Mouse (Mus musculus): ENCODE data around the gene Serpina11. TPM values are rescaled to one million over a fixed set of nuclear protein-coding genes. Genes with fewer than 3 reads are reported as not detected.
"Not testable (repeated sequence)": the region's sequence is repeated elsewhere in the genome, so short reads cannot be mapped to it uniquely, and the experiment has no call there.

Serpina11 gene
- total RNA-seq, 2 experiments from 2014 or later: not detected

DNA sequence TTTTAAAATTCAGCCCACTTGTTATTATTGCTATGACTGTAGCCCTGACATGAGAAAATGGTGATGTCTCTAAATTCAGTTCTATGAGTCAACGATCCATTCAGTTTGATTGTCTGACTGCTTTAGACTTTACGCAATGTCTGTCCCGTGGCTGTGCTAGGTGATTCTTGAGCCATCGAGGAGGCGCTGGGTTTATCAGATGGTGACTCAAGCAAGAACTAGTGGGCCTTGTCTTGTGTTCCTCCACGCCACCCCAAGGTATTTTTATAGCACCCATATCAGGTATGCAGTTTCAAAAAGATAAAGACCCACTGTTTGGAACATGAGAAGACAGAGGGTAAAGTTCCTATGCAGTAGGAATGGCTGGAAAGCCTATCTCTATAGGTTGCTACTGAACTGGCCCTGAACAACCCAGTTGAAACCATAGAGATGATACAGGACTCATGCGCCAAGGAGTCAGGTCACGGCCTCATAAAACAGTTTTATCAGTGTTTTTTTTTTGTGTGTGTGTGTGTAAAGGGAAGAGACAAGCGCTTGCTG lies 20.1 kb downstream of the Serpina11 start:
- DNase-seq (ENCODE audit: extremely low spot score in 1 of 2, low spot score in 2 of 2): no peak
- TF ChIP-seq CTCF (IDR thresholded peaks at IDR 0.05): no peak
- intact Hi-C loops (cut with DNase I): loop anchor here (5.0 kb wide), 2 partner anchors 282 to 457 kb away; no protein-coding TSS in a partner anchor
- no peak overlapping the region for H3K4me3 ChIP-seq
- H3K27ac ChIP-seq: no peak overlapping the region

DNA sequence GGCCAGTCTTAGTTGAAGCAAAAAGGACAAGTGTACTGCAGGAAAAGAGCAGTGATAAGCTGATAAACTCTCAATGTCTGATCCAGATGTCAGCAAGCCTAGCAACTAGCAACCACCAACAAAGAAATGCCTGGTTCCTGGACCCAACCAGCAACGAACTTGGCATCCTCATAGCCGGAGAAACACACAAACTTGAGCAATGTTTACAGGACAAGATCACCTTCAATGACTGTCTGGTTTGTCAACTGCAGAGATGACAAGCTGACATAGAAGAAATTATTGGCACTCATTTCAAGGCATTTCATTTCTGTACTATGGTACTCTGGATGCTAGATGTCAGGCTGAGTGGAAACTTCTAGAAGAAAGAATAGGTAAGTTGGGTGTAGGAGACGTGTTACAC lies 23.0 kb downstream of the Serpina11 start:
- Histone ChIP-seq H3K27ac (no peak overlapping the region), H3K4me3 (no peak overlapping the region)
- intact Hi-C loops (cut with DNase I): no loop called here
- DNase-seq (ENCODE audit: extremely low spot score in 1 of 2, low spot score in 2 of 2): no peak
- no peak for TF ChIP-seq CTCF (IDR thresholded peaks at IDR 0.05)

DNA sequence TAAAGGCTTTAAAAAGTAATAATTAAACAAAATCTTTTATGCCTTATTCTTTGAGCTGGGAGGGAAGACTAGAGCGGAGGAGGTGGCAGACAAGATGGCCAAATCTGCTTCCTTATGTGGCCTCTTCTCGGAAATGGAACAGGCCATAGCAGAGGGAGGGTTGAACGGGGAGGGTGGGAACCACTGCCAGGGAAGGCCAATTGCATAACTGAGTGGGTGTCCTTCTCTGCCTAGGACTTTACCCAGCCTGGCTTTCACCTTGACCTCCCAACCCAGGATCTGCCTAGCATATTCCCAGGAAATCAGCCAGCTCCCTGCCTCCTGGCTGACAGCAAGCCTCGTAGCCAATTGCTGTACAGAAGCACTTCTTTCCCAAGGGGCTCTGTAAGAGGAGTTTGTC lies 26.5 kb downstream of the Serpina11 start:
- no peak overlapping the region for H3K4me3 ChIP-seq
- DNase-seq (ENCODE audit: extremely low spot score in 1 of 2, low spot score in 2 of 2): no peak
- intact Hi-C loops (cut with DNase I): no loop called here
- TF ChIP-seq CTCF (IDR thresholded peaks at IDR 0.05): no peak
- H3K27ac ChIP-seq: no peak overlapping the region

DNA sequence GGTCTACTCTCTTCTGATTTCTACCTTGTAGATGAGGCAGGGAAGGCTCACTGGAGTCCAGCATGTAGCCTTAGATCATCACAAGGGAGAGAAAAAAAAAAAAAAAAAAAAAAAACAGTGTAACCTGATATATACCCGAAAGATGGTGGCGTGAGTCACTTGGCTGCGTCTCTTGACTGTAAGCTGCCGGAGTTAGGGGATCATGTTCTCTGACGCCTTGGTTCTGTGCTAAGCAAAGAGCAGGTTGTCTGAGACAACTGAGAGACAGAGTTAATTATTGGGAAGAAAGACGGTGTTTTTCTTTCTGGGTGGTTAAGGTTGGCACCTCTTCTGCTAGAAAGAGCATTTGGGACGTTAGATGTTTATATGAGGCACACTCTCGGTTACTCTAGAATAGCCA lies 26.9 kb downstream of the Serpina11 start:
- intact Hi-C loops (cut with DNase I): no loop called here
- Histone ChIP-seq H3K4me3 (no peak overlapping the region), H3K27ac (no peak overlapping the region)
- no peak for TF ChIP-seq CTCF (IDR thresholded peaks at IDR 0.05)
- DNase-seq (ENCODE audit: extremely low spot score in 1 of 2, low spot score in 2 of 2): no peak

DNA sequence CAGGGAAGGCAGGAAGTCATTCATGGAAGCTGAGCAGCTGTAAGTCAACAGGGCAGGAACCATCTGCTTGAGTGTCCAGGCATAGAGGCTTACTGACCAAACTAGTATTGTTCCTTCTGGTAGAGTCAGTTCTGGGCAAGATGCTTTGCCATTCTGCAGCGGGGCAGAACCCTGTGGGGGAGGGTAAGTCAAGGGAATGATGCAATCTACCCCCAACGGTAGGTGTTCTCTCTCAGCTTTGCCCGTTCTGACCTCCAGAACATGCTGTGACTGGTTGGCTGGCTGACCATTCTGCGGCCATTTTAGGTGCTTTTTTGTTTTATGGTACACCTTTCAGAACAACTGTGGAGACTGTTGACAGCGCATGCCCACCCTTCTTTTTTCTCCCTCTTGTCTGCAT lies 27.4 kb downstream of the Serpina11 start:
- DNase-seq (ENCODE audit: extremely low spot score in 1 of 2, low spot score in 2 of 2): no peak
- intact Hi-C loops (cut with DNase I): no loop called here
- Histone ChIP-seq H3K4me3 (no peak overlapping the region), H3K27ac (no peak overlapping the region)
- no peak for TF ChIP-seq CTCF (IDR thresholded peaks at IDR 0.05)

DNA sequence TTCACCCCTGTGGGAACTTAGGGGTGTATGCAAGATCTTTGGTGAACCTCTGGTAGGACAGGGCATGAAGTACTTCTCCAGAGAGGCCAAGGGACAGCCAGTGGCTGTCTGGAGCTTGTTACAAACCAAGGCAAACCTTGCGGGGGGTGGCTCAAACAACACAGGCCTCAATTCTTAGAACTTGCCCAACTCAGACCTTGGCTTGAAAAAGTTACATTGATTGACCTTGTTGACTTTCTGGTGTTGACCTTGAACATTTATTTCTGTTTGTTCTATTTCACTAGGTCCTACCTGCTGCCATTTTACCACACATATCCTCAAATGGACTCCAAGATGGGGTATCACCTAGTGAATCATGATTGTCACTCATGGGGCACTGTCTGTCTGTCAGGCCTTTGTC lies 28.0 kb downstream of the Serpina11 start:
- no peak for DNase-seq (ENCODE audit: extremely low spot score in 1 of 2, low spot score in 2 of 2)
- Histone ChIP-seq H3K4me3 (no peak overlapping the region), H3K27ac (no peak overlapping the region)
- TF ChIP-seq CTCF (IDR thresholded peaks at IDR 0.05): no peak
- intact Hi-C loops (cut with DNase I): no loop called here

DNA sequence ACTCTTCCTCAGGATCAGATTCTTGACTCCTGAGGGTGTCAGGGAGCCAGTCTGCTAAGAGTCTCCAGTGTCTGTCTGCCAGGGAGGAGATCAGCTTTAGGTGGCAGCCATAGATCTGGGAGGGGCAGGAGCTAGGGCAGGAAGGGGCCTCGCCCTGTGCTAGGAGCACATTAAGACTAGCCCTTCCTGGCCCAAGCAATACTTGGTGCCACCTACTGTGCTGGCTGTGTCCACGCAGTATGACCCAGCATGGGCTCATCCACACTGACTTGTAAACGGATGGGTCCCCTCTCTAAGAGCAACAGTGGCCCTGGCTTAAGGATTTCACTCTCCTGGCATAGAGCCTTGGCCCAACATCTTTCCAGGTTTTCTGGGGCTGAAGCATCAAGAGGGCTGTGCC lies 31.0 kb downstream of the Serpina11 start, which contains the start of gene Serpina1e:
Serpina1e (minus strand) TSS at position 178 of the 400 bp plus-strand sequence.
- H3K27ac ChIP-seq: no peak within 1 kb of the TSS
- DNase-seq (ENCODE audit: extremely low spot score in 1 of 2, low spot score in 2 of 2): no peak
- intact Hi-C loops (cut with DNase I): no loop called here
- no peak for TF ChIP-seq CTCF (IDR thresholded peaks at IDR 0.05)
- H3K4me3 ChIP-seq: no peak within 1 kb of the TSS

DNA sequence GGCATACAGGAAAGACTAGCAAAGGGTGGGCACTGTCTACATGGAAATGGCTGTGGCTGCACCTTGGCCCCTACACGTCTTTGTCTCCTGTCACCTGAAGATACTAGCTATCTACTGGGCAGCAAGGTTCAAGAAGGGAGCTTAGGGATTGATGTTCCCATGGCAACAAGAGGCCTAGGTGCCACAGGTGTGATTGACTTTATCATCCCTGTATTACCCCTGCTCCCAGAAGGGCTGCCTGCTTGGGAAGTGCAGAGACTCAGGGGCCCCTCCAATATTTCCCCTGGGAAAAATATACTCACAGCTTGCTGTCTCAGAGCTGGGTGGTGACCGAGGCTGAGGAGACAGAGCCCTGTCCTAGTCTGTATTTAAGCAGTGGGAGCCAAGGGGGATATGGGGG lies 33.2 kb downstream of the Serpina11 start:
- H3K27ac ChIP-seq; DNase-seq (ENCODE audit: extremely low spot score in 1 of 2, low spot score in 2 of 2); H3K4me3 ChIP-seq; intact Hi-C loops (cut with DNase I): not testable (repeated sequence)

DNA sequence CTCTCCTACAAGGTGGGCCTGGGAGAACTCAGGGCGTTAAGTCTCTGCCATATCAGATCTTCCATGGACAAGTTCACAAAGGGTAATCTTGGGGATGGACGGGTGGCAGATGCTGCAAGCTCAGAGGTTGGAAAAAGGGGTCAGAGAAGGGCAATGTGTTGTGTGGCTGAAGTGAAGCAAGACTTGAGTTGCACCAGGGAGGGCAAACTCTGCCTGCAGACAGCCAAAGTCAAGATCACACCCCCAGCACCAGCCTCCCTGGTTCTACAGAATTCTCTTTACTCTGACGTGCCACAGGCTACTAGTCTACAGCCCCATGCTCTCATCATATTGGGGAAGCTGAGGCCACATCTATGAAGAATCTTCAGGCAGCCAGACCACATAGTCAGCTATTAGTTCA lies 36.8 kb downstream of the Serpina11 start:
- intact Hi-C loops (cut with DNase I); H3K27ac ChIP-seq; H3K4me3 ChIP-seq; DNase-seq (ENCODE audit: extremely low spot score in 1 of 2, low spot score in 2 of 2): not testable (repeated sequence)

DNA sequence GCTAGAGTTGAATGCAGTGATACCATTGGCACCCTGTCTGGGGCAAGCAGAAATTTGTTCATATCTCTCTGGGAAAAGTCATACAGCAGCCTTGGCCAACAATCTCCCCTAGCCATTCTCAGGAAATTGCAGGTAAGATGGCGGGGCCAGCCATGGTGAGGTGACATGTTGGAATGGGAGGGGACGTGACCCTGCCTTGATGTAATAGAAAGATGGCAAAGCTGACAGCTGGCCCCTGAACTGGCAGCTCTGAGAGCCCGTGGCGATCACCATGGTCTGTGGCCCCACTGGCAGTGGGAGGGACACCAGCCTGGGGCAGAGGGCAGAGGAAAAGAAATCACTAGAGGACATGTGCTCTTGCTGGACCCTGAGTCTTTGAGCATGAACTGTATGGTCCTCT lies 43.5 kb downstream of the Serpina11 start:
- Histone ChIP-seq H3K4me3 (no peak overlapping the region), H3K27ac (no peak overlapping the region)
- intact Hi-C loops (cut with DNase I): no loop called here
- no peak for DNase-seq (ENCODE audit: extremely low spot score in 1 of 2, low spot score in 2 of 2)
- TF ChIP-seq CTCF (IDR thresholded peaks at IDR 0.05): no peak

Other genes starting within 250 kb of the Serpina11 start
- gene Serpina1d, start 216.4 kb downstream of the Serpina11 start, total RNA-seq (2021): not detected
- not detected for gene Serpina1b, start 159.6 kb downstream of the Serpina11 start, total RNA-seq (2021)
- gene Serpina1a, start 126.4 kb downstream of the Serpina11 start, total RNA-seq (2021): not detected
- not detected for gene Serpina1c, start 85.1 kb downstream of the Serpina11 start, total RNA-seq (2021)
- gene Serpina1e, start 31.0 kb downstream of the Serpina11 start, total RNA-seq (2021): not detected
- 1 to 10 TPM; 1.0 to 3.7 TPM for gene Serpina9, start 23.8 kb upstream of the Serpina11 start, total RNA-seq (2021)
- not detected for gene Serpina12, start 54.5 kb upstream of the Serpina11 start, total RNA-seq (2021)
- gene Serpina5, start 111.2 kb upstream of the Serpina11 start, total RNA-seq (2021): not detected
- gene Serpina3a, start 122.8 kb upstream of the Serpina11 start, total RNA-seq (2021): not detected
- gene Serpina3b, start 138.0 kb upstream of the Serpina11 start, total RNA-seq (2021): not detected
- gene Serpina3c, start 163.9 kb upstream of the Serpina11 start, total RNA-seq (2021): not detected
- not detected for gene Serpina3f, start 224.6 kb upstream of the Serpina11 start, total RNA-seq (2021)
- not detected for gene Serpina3g, start 246.3 kb upstream of the Serpina11 start, total RNA-seq (2021)

Measured in left cerebral cortex, adult 2 months (tissue).